Mouse (Mus musculus) heart, postnatal 0 days (tissue): ENCODE results near the gene Dcp1a. TPM values are rescaled to one million over a fixed set of nuclear protein-coding genes. Genes with fewer than 3 reads are reported as not detected.

Experiments used
- ATAC-seq: fragments of 200-750 bp; cut with Nextera tagmentation; 2 replicates; pipeline ENCODE4 v1.8.0; 2017; ENCODE audit warnings: low read depth, moderate number of reproducible peaks, moderate library complexity; ENCODE audit not compliant: insufficient read depth
- DNase-seq: peaks from one replicate; pipeline ENCODE4 v3.0.0-alpha.2; 2016; ENCODE audit warnings: low spot score
- H3K27ac ChIP-seq: fragments of 300-500 bp; sonication (generic); 2 replicates; pipeline ENCODE4 v1.5.1; 2014; ENCODE audit warnings: low read depth, mild to moderate bottlenecking
- H3K27me3 ChIP-seq: fragments of 300-500 bp; sonication (generic); 2 replicates; pipeline ENCODE4 v1.6.1; 2014; ENCODE audit warnings: low read length, mixed read lengths; ENCODE audit not compliant: control insufficient read depth, insufficient read depth
- H3K36me3 ChIP-seq: fragments of 300-500 bp; sonication (generic); replicated peaks from 2 replicates; pipeline ENCODE4 v1.6.1; 2014; ENCODE audit warnings: low read length, mixed read lengths; ENCODE audit not compliant: control insufficient read depth, insufficient read depth
- H3K4me1 ChIP-seq: fragments of 300-500 bp; sonication (generic); 2 replicates; pipeline ENCODE4 v1.6.1; 2014; ENCODE audit warnings: antibody characterized with exemption; ENCODE audit not compliant: control insufficient read depth, insufficient read depth
- H3K4me2 ChIP-seq: fragments of 300-500 bp; sonication (generic); 2 replicates; pipeline ENCODE4 v1.6.1; 2014; ENCODE audit warnings: low read depth, mild to moderate bottlenecking, low read length, moderate library complexity
- H3K4me3 ChIP-seq: fragments of 300-500 bp; sonication (generic); 2 replicates; pipeline ENCODE4 v1.5.1; 2014; ENCODE audit warnings: low read depth, low read length
- H3K9ac ChIP-seq: fragments of 300-500 bp; sonication (generic); replicated peaks from 2 replicates; pipeline ENCODE4 v1.6.1; 2014; ENCODE audit warnings: low read depth, low read length, mixed read lengths
- H3K9me3 ChIP-seq: fragments of 300-500 bp; sonication (generic); replicated peaks from 2 replicates; pipeline ENCODE4 v1.6.1; 2016; ENCODE audit warnings: low read length; ENCODE audit not compliant: control insufficient read depth
- CTCF ChIP-seq: IDR thresholded peaks from 2 replicates; pipeline ENCODE4 v1.5.1; 2016; ENCODE audit warnings: antibody characterized with exemption, control low read depth, low read depth
- EP300 ChIP-seq: IDR thresholded peaks from 2 replicates; pipeline ENCODE4 v1.6.1; 2016; ENCODE audit warnings: antibody characterized with exemption, low read depth
- WGBS: fragments of 180-500 bp; shearing (Covaris S2); extraction: QIAGEN DNeasy Blood & Tissue Kit; methylation state at CpG from one replicate; pipeline ENCODE4 v1.1.7; 2014; 5-methylcytosine and 5-hydroxymethylcytosine counted together
- polyA plus RNA-seq: library from polyadenylated mRNA; unstranded; fragments of >200 nt; fragmentation: Nextera tagmentation; extraction: Ambion mirVana; gene quantifications from 2 replicates; pipeline ENCODE4 v1.2.1, GENCODE M21; 2015
- total RNA-seq: library from RNA; depleted of rRNA; stranded (reverse); fragments of >200 nt; gene quantifications from 2 replicates; pipeline ENCODE4 v1.2.3, GENCODE M21; 2014; ENCODE audit warnings: low replicate concordance; rRNA removed

The Dcp1a gene
- total RNA-seq, result 23.5 and 32.9 TPM in 2 replicates
- polyA plus RNA-seq, result 6.3 and 7.8 TPM in 2 replicates

DNA sequence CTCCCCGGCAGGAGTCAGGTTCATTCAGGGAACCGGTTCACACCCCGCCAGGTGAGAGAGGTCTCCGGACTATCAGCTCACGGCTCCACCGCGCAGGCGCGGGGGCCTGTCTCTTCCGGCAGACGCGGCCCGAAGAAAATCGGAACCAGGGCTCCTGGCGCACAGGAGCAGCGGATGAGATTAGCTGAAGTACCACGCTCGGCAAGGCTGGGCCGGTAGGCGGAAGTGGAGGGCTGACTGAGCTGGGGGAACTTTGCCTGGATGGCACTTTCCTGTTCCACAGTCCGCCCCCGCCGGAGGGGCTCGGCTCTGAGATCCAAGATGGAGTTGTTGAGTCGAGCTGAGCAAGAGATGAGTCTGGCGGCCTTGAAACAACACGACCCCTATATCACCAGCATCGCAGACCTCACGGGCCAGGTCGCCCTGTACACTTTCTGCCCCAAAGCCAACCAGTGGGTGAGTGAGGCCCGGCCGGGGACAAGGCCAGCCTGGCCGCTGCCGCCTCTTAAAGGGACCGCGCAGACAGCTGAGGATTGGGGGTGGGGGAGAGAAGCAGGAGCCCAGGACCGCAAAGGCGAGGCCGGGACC is at the start of gene Dcp1a:
Dcp1a (plus strand) TSS at position 175 of the 588 bp plus-strand sequence.
- Histone ChIP-seq H3K27ac (peak within 1 kb of the TSS; percentile 84), H3K4me2 (peak within 1 kb of the TSS; percentile 81), H3K9ac (peak within 1 kb of the TSS; percentile 89), H3K4me1 (peaks cover 7% of the 10 kb centered on the region; the same call in 1 of the 2 replicates), H3K9me3 (no peaks in the 10 kb centered on the region), H3K4me3 (peak within 1 kb of the TSS; percentile 82), H3K27me3 (no peaks in the 10 kb centered on the region), H3K36me3 (peaks cover 23% of the 10 kb centered on the region)
- peak; percentile 97 for DNase-seq
- under 1% methylated on average over 39 of the region's 39 CpGs for WGBS
- TF ChIP-seq EP300 (peak; percentile 53; the same call in 1 of the 2 replicates), CTCF (no peak)
- ATAC-seq, result peak; percentile 99

DNA sequence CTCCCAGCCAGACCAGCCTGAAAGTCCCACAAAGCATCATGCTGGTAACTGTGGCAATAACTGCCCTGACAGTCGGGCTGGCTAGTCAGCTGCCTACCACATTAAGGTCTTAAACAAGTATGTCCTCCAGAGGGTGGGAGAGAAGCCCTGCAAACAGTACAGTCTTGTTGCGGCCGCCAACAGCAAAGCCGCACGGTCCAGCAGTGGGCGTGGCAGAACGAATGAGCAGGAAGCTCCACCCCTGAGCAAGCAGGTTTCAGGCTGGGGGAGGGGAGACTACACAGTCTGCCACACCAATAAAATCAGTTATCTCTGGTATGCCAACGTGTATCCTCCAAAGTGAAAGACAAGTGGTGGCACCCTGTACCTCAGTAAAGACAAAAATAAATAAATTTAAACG is 49.7 kb upstream of the Dcp1a start:
- Histone ChIP-seq H3K4me1 (0 out of 2 replicates have a peak, but pooled peaks cover 10% of the 10 kb centered on the region), H3K9ac (no peak overlapping the region), H3K4me3 (no peak overlapping the region), H3K36me3 (no peaks in the 10 kb centered on the region), H3K27me3 (no peaks in the 10 kb centered on the region), H3K4me2 (peak overlapping the region; percentile 4; the same call in 1 of the 2 replicates), H3K9me3 (no peaks in the 10 kb centered on the region), H3K27ac (no peak overlapping the region)
- DNase-seq, result no peak
- no peak for ATAC-seq
- WGBS, result 61% methylated on average over 9 of the region's 9 CpGs
- TF ChIP-seq CTCF, result no peak
- TF ChIP-seq EP300, result no peak

DNA sequence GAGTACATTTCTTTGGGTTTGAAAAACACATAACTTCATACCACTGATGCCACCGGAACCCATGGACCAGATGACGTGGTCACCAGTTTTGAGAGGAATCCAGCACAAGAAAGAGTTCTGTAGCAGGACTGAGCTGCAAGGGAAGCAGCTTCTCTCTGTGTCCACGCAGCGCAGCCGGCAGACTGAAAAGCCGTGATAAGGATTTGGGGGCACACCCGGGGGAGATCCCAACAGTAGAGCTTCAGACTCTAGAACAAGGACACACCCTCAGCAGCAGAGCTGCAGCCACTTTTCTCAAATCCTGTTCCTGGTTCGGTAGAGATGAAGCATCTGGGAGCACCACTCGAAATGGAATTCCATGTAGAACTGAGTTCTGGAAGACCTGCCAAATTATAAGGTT is 49.3 kb upstream of the Dcp1a start:
- DNase-seq, result no peak
- Histone ChIP-seq H3K27ac (no peak overlapping the region), H3K4me2 (no peak overlapping the region), H3K4me3 (no peak overlapping the region), H3K9me3 (no peaks in the 10 kb centered on the region), H3K4me1 (0 out of 2 replicates have a peak, but pooled peaks cover 8% of the 10 kb centered on the region), H3K36me3 (no peaks in the 10 kb centered on the region), H3K27me3 (no peaks in the 10 kb centered on the region), H3K9ac (no peak overlapping the region)
- TF ChIP-seq CTCF, result no peak
- TF ChIP-seq EP300, result no peak
- WGBS, result 71% methylated on average over 9 of the region's 9 CpGs
- ATAC-seq, result no peak

DNA sequence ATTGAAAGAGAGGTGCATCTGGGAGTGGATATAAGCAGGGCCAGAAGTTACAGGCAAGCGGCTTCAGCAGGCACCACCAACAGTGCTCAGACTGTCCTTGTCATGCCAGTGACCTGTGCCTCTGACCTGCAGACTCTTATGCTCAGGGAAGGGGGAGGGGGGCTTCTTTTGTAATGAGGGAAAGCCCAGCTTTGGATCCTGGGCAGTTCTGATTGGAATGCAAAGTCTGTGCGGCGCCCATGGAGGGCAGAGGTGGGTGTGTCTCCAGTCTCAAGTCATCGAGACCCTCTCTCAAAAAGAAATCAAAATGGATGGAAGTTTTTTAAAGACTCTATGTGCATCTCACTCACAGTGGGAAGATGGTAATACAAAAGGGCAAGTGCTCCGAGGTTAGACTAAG is 48.9 kb upstream of the Dcp1a start:
- H3K4me1 ChIP-seq, result 0 out of 2 replicates have a peak, but pooled peaks cover 4% of the 10 kb centered on the region
- H3K9me3 ChIP-seq, result no peaks in the 10 kb centered on the region
- WGBS, result 72% methylated on average over 5 of the region's 5 CpGs
- H3K9ac ChIP-seq, result no peak overlapping the region
- DNase-seq (no peak), ATAC-seq (no peak)
- no peaks in the 10 kb centered on the region for H3K36me3 ChIP-seq
- no peaks in the 10 kb centered on the region for H3K27me3 ChIP-seq
- no peak overlapping the region for H3K4me3 ChIP-seq
- no peak overlapping the region for H3K4me2 ChIP-seq
- H3K27ac ChIP-seq, result no peak overlapping the region
- no peak for TF ChIP-seq CTCF
- TF ChIP-seq EP300, result no peak

DNA sequence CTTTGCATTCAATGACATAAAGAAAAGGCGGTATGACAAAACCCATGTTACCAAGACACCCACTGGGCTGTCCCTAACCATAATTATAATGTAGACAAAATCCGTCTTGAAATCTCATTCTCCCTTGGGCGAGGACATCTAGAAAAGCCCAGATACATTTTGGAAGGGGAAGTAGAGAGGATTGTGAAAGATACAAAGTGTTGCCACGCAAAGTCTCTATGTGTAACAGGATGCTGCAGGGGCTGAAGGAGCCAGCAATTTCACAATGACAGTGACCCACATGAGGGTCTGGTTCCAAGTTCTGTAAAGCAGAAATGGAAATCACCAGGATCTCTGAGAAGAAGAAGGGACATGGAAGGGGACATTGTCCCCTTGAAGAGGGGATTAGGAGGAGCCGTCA is 44.0 kb upstream of the Dcp1a start:
- ATAC-seq (no peak), DNase-seq (no peak)
- no peak overlapping the region for H3K4me3 ChIP-seq
- H3K27me3 ChIP-seq, result no peaks in the 10 kb centered on the region
- H3K36me3 ChIP-seq, result no peaks in the 10 kb centered on the region
- no peak overlapping the region for H3K9ac ChIP-seq
- WGBS, result 89% methylated on average over 5 of the region's 5 CpGs
- no peaks in the 10 kb centered on the region for H3K4me1 ChIP-seq
- H3K4me2 ChIP-seq, result no peak overlapping the region
- TF ChIP-seq EP300 (no peak), CTCF (no peak)
- H3K9me3 ChIP-seq, result no peaks in the 10 kb centered on the region; the same call in 1 of the 2 replicates
- no peak overlapping the region for H3K27ac ChIP-seq

DNA sequence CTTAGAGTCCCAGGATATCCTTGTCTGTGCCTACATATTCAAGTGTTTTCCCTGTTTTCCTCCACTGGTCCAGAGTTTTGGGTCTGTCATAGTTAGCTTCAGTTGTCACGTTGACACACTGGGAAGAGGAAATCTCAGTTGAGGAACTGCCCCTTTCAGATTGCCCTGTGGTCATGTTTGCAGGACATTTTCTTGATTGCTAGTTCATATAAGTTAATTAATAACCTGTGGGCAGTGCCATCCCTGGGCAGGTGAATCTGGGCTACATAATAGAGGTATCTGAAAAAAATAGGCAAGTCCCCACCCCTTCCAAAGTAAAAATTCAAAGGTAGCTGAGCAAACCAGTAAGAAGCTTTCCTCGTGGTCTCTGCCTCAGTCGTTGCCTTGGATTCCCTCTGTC is 39.4 kb upstream of the Dcp1a start:
- H3K9ac ChIP-seq, result no peak overlapping the region
- H3K27me3 ChIP-seq, result no peaks in the 10 kb centered on the region
- no peaks in the 10 kb centered on the region for H3K4me1 ChIP-seq
- no peak overlapping the region for H3K27ac ChIP-seq
- TF ChIP-seq EP300, result no peak
- TF ChIP-seq CTCF, result no peak
- 80% methylated on average over 3 of the region's 3 CpGs for WGBS
- no peaks in the 10 kb centered on the region; the same call in 1 of the 2 replicates for H3K9me3 ChIP-seq
- no peak for ATAC-seq
- no peak overlapping the region for H3K4me2 ChIP-seq
- no peak overlapping the region for H3K4me3 ChIP-seq
- DNase-seq, result no peak
- H3K36me3 ChIP-seq, result no peaks in the 10 kb centered on the region
